Mouse (Mus musculus): ENCODE measurements around the gene Simc1. TPM values are rescaled to one million over a fixed set of nuclear protein-coding genes. Genes with fewer than 3 reads are reported as not detected.

Gene Simc1
- total and polyA plus RNA-seq, 3 experiments: 6.2 to 16.6 (median 6.8) TPM

DNA sequence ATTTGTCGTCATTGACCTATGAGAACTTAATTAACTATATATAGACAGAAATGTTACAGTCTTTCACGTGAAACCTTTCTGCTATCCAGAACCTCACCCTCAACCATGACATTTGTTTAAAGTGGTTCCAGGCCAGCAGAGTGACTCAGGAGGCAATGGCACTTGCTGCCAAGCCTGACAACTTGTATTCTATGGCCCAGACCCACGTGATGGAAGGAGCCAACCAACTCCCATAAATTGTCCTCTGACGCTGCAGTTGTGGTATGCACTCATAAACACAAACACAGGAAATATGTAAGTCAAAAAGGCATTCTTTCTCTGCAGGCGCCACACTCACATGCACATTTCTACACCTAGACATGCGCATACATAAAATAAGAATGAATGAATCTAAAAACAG, 23.6 kb downstream of the Simc1 start:
- dilution Hi-C loops (cut with MboI; ENCODE audit: extremely low pct_ligation_motif_present, extremely low pct_unique_long_range_greater_than_20kb, low sequenced_read_pairs) (no loop called here), in situ Hi-C loops (cut with MboI; ENCODE audit: low pct_ligation_motif_present, low pct_unique_long_range_greater_than_20kb, low sequenced_read_pairs) (no loop called here)
- Histone ChIP-seq H3K79me2 (replicated peaks; ENCODE audit: control insufficient read depth, extremely low read depth, insufficient read depth, poor library complexity, severe bottlenecking) (no peaks in the 10 kb centered on the region), H3K4me1 (ENCODE audit: control insufficient read depth in 1 of 2, insufficient read depth in 2 of 2) (peaks cover 0 to 3% of the 10 kb centered on the region in 2 experiments; a peak in 2 of 4 replicates), H3K27me3 (replicated peaks) (no peaks in the 10 kb centered on the region), H3K4me3 (replicated peaks in 1 of 3; ENCODE audit: low read depth in 2 of 3, low read length in 2 of 3, poor library complexity in 1 of 3) (no peak overlapping the region), H3K4me2 (ENCODE audit: insufficient read depth, low read depth, poor library complexity, severe bottlenecking) (no peak overlapping the region), H3K27ac (ENCODE audit: insufficient read depth, low read depth) (no peak overlapping the region), H3K9me3 (replicated peaks; ENCODE audit: low read length) (no peaks in the 10 kb centered on the region), H3K36me3 (replicated peaks in 1 of 2; ENCODE audit: control insufficient read depth in 1 of 2, insufficient read depth in 1 of 2, low read length in 1 of 2) (peaks cover 49 to 87% of the 10 kb centered on the region in 2 experiments), H3K9ac (ENCODE audit: insufficient read depth, low read depth) (no peak overlapping the region)
- no peak for TF ChIP-seq KAT2A (IDR thresholded peaks at IDR 0.05; ENCODE audit: insufficient replicate concordance, low read length)
- TF ChIP-seq ZNF384 (IDR thresholded peaks at IDR 0.05; ENCODE audit: low read depth, low read length): no peak
- no peak for TF ChIP-seq NELFE (IDR thresholded peaks at IDR 0.05; ENCODE audit: low read depth, low read length)
- DNase-seq (ENCODE audit: extremely low read depth): no peak

DNA sequence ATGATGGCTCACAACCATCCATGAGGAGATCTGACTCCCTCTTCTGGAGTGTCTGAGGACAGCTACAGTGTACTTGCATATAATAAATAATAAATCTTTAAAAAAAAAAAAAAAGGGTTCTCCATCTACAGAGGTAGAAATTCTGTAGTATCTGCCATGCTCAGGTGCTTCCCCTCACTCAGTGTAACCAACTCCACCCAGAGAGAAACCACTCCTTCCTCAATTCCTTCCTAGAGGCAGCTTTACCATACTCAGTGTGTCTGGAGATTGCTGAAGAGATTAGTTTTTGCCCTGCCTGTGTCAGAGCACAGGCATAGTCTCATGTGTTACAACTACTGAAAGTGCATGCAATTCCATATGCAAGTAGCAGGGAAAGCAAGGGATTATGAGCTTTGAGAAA, 28.6 kb downstream of the Simc1 start:
- peaks cover 44 to 82% of the 10 kb centered on the region in 2 experiments for H3K36me3 ChIP-seq (replicated peaks in 1 of 2; ENCODE audit: control insufficient read depth in 1 of 2, insufficient read depth in 1 of 2, low read length in 1 of 2)
- TF ChIP-seq SIN3A (IDR thresholded peaks at IDR 0.05; ENCODE audit: low read length) (no peak), E2F4 (IDR thresholded peaks at IDR 0.05; ENCODE audit: insufficient replicate concordance, low read depth, low read length) (no peak), ZKSCAN1 (IDR thresholded peaks at IDR 0.05; ENCODE audit: borderline replicate concordance, low read depth, low read length) (no peak), ZMIZ1 (IDR thresholded peaks at IDR 0.05; ENCODE audit: low read depth, low read length) (no peak), MYC (IDR thresholded peaks at IDR 0.05; ENCODE audit: low read depth, low read length) (no peak), USF1 (IDR thresholded peaks at IDR 0.05; ENCODE audit: low read depth, low read length) (no peak), ZC3H11A (IDR thresholded peaks at IDR 0.05; ENCODE audit: low read depth, low read length) (no peak), MEF2A (IDR thresholded peaks at IDR 0.05; ENCODE audit: borderline replicate concordance, low read depth, low read length) (no peak), RAD21 (IDR thresholded peaks at IDR 0.05; ENCODE audit: low read depth, low read length) (no peak)
- no peak overlapping the region for H3K4me2 ChIP-seq (ENCODE audit: insufficient read depth, low read depth, poor library complexity, severe bottlenecking)
- H3K27me3 ChIP-seq (replicated peaks): no peaks in the 10 kb centered on the region
- dilution Hi-C loops (cut with MboI; ENCODE audit: extremely low pct_ligation_motif_present, extremely low pct_unique_long_range_greater_than_20kb, low sequenced_read_pairs): no loop called here
- no peak overlapping the region for H3K4me3 ChIP-seq (replicated peaks in 1 of 3; ENCODE audit: low read depth in 2 of 3, low read length in 2 of 3, poor library complexity in 1 of 3)
- peaks cover 0 to 3% of the 10 kb centered on the region in 2 experiments; a peak in 1 of 4 replicates for H3K4me1 ChIP-seq (ENCODE audit: control insufficient read depth in 1 of 2, insufficient read depth in 2 of 2)
- no peak overlapping the region for H3K9ac ChIP-seq (ENCODE audit: insufficient read depth, low read depth)
- no peak for DNase-seq (ENCODE audit: extremely low read depth)
- no peak overlapping the region for H3K27ac ChIP-seq (ENCODE audit: insufficient read depth, low read depth)
- no peaks in the 10 kb centered on the region for H3K9me3 ChIP-seq (replicated peaks; ENCODE audit: low read length)
- no peaks in the 10 kb centered on the region for H3K79me2 ChIP-seq (replicated peaks; ENCODE audit: control insufficient read depth, extremely low read depth, insufficient read depth, poor library complexity, severe bottlenecking)
- in situ Hi-C loops (cut with MboI; ENCODE audit: low pct_ligation_motif_present, low pct_unique_long_range_greater_than_20kb, low sequenced_read_pairs): no loop called here

DNA sequence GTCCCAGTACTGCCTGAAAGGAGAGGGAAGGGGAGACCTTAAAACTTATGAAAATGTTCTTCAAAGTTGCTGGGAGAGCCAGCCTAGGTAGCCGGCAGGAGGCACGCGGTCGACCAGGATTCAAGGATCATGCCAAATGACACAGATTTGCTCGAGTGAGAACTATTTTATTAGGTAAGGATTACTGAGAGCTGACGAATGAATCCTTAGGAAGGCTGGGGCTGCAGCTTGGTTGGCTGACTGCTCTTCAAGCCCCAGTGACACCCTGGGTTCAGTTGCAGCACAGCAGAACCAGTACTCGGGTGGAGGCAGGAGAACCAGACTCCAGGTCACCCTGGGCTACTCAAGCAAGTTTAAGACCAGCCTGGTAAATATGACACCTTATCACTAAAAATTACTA, 44.5 kb downstream of the Simc1 start:
- H3K9me3 ChIP-seq (replicated peaks; ENCODE audit: low read length): no peaks in the 10 kb centered on the region
- no peak for DNase-seq (ENCODE audit: extremely low read depth)
- H3K4me3 ChIP-seq (replicated peaks in 1 of 3; ENCODE audit: low read depth in 2 of 3, low read length in 2 of 3, poor library complexity in 1 of 3): no peak overlapping the region
- H3K27me3 ChIP-seq (replicated peaks): no peaks in the 10 kb centered on the region
- H3K4me1 ChIP-seq (ENCODE audit: control insufficient read depth in 1 of 2, insufficient read depth in 2 of 2): no peaks in the 10 kb centered on the region
- no peak overlapping the region for H3K9ac ChIP-seq (ENCODE audit: insufficient read depth, low read depth)
- in situ Hi-C loops (cut with MboI; ENCODE audit: low pct_ligation_motif_present, low pct_unique_long_range_greater_than_20kb, low sequenced_read_pairs): no loop called here
- no peaks in the 10 kb centered on the region for H3K79me2 ChIP-seq (replicated peaks; ENCODE audit: control insufficient read depth, extremely low read depth, insufficient read depth, poor library complexity, severe bottlenecking)
- H3K27ac ChIP-seq (ENCODE audit: insufficient read depth, low read depth): no peak overlapping the region
- peaks cover 51 to 76% of the 10 kb centered on the region in 2 experiments for H3K36me3 ChIP-seq (replicated peaks in 1 of 2; ENCODE audit: control insufficient read depth in 1 of 2, insufficient read depth in 1 of 2, low read length in 1 of 2)
- dilution Hi-C loops (cut with MboI; ENCODE audit: extremely low pct_ligation_motif_present, extremely low pct_unique_long_range_greater_than_20kb, low sequenced_read_pairs): no loop called here
- H3K4me2 ChIP-seq (ENCODE audit: insufficient read depth, low read depth, poor library complexity, severe bottlenecking): no peak overlapping the region
- TF ChIP-seq MYC (IDR thresholded peaks at IDR 0.05; ENCODE audit: low read depth, low read length): no peak
- TF ChIP-seq MEF2A (IDR thresholded peaks at IDR 0.05; ENCODE audit: borderline replicate concordance, low read depth, low read length): no peak
- no peak for TF ChIP-seq MAFK (IDR thresholded peaks at IDR 0.05; ENCODE audit: insufficient replicate concordance, low read length)
- TF ChIP-seq RAD21 (IDR thresholded peaks at IDR 0.05; ENCODE audit: low read depth, low read length): no peak
- no peak for TF ChIP-seq ZKSCAN1 (IDR thresholded peaks at IDR 0.05; ENCODE audit: borderline replicate concordance, low read depth, low read length)
- no peak for TF ChIP-seq JUN (IDR thresholded peaks at IDR 0.05; ENCODE audit: insufficient read depth, low read depth, low read length)
- no peak for TF ChIP-seq MAX (IDR thresholded peaks at IDR 0.05; ENCODE audit: low read length)
- no peak for TF ChIP-seq POLR2A (IDR thresholded peaks at IDR 0.05; ENCODE audit: low read depth, low read length)
- no peak for TF ChIP-seq CHD2 (IDR thresholded peaks at IDR 0.05; ENCODE audit: low read length)
- no peak for TF ChIP-seq TBP (conservative IDR thresholded peaks at IDR 0.05; ENCODE audit: low read depth, low read length)
- no peak for TF ChIP-seq TCF12 (IDR thresholded peaks at IDR 0.05; ENCODE audit: low read depth, low read length)
- no peak for TF ChIP-seq E2F4 (IDR thresholded peaks at IDR 0.05; ENCODE audit: insufficient replicate concordance, low read depth, low read length)
- TF ChIP-seq RCOR1 (conservative IDR thresholded peaks at IDR 0.05; ENCODE audit: low read depth, low read length): no peak
- no peak for TF ChIP-seq ZMIZ1 (IDR thresholded peaks at IDR 0.05; ENCODE audit: low read depth, low read length)
- no peak for TF ChIP-seq ZC3H11A (IDR thresholded peaks at IDR 0.05; ENCODE audit: low read depth, low read length)
- TF ChIP-seq MAZ (IDR thresholded peaks at IDR 0.05; ENCODE audit: low read depth, low read length): no peak
- TF ChIP-seq HCFC1 (IDR thresholded peaks at IDR 0.05; ENCODE audit: low read depth, low read length): no peak
- TF ChIP-seq ETS1 (conservative IDR thresholded peaks at IDR 0.05; ENCODE audit: low read depth, low read length): no peak
- no peak for TF ChIP-seq POLR2AphosphoS2 (IDR thresholded peaks at IDR 0.05; ENCODE audit: low read depth, low read length)

All from CH12.LX (cell line).